Mouse (Mus musculus) Muller cell, postnatal 12 days (primary cell): ENCODE data around the gene Gm20909.
"Not testable (repeated sequence)": the region's sequence is repeated elsewhere in the genome, so short reads cannot be mapped to it uniquely, and the experiment has no call there.

Source experiments
- DNase-seq: peaks from one replicate; pipeline ENCODE4 v3.0.0-alpha.2; 2015; ENCODE audit errors: inconsistent ontology term

The Gm20909 gene

DNA sequence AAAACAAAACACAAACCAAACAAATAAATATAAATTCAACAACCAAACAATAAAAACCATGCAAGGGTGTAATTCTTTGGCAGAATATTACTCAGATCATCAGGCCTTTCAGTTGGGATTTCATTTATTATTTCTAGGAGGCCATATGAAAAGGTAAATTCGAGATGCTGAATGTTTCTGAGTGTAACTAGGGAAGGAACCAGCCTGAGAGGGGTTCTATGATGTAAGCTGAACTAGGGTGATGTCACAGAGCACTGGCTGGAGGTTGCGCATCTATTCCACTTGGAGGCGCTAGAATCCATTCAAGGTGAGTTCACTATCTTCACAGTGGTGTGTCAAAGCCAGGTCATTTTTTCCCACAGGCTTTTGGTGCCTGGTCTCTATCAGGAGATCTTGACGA, at the start of gene Gm20909:
Gene Gm20909 (plus strand): TSS at position 301 of the 400 bp plus-strand sequence.
- not testable (repeated sequence) for DNase-seq
